Comparison of ENCODE assay signal across 8 mouse cellular contexts in the genomic region with DNA sequence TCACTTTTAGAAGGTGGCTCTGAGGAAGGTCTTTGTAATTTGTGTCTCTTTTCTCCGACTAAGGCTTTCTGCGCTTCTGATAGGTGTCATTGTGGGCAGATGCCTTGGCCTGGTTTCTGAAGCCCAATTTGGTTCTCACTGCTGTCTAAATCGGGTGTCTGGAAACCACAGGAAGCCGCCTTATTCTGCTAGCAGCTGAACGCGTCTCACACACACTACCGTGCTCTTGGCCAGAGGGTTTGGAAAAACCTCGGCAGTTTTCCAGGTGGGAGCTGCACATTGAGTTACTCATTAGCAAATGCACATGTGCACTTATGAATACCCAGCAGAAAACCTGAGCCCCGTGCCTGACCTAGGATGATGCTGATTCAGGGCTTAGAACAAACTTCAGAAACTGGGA. TPM values are rescaled to one million over a fixed set of nuclear protein-coding genes. Genes with fewer than 3 reads are reported as not detected.
DNase-seq lines count a peak whose midpoint lies in the region; ATAC-seq and TF ChIP-seq lines count a peak whose summit lies in the region.

No protein-coding gene starts in this region.

- H3K27me3 ChIP-seq in limb, embryonic 14.5 days (ENCODE audit: control insufficient read depth, insufficient read depth, low read length) = no peaks in the 10 kb centered on the region

- no peaks in the 10 kb centered on the region for H3K9me3 ChIP-seq in limb, embryonic 14.5 days (ENCODE audit: control insufficient read depth, low read length)

- H3K4me3 ChIP-seq in limb, embryonic 14.5 days (replicated peaks; ENCODE audit: low read length) = no peak overlapping the region

- intact Hi-C loops in gastrocnemius, postnatal 14 days (cut with DNase I; ENCODE audit: low total_unique reads) = no loop called here

- H3K27ac ChIP-seq in limb, embryonic 14.5 days (replicated peaks; ENCODE audit: low read depth, low read length) = peak overlapping the region; percentile 71

- no peak overlapping the region for H3K4me2 ChIP-seq in limb, embryonic 14.5 days (replicated peaks; ENCODE audit: low read depth, low read length, severe bottlenecking)

- TF ChIP-seq POLR2A in limb, embryonic 14.5 days (IDR thresholded peaks at IDR 0.05; ENCODE audit: borderline replicate concordance, extremely low read depth, insufficient read depth, insufficient read length) = no peak

- WGBS in limb, embryonic 14.5 days = 42% methylated on average over 9 of the region's 9 CpGs

- H3K36me3 ChIP-seq in limb, embryonic 14.5 days (ENCODE audit: control insufficient read depth, insufficient read depth, low read length) = no peaks in the 10 kb centered on the region

- peak; percentile 41 for ATAC-seq in limb, embryonic 14.5 days (ENCODE audit: low FRiP score, low read depth)

- peak; percentile 25 for DNase-seq in gastrocnemius, postnatal 14 days
- no peak for DNase-seq in gastrocnemius, adult 8-10 months (ENCODE audit: low spot score in 2 of 2)
- DNase-seq in 416B (ENCODE audit: low read depth) (peak; percentile 28), MN1 (ENCODE audit: low spot score) (no peak)
- peak; percentile 27 to 45 for DNase-seq in frontal cortex, postnatal 25 days (ENCODE audit: low spot score in 2 of 2)
- DNase-seq in limb, embryonic 14.5 days (ENCODE audit: low spot score) = peak; percentile 76
- no peak for DNase-seq in c-Kit-positive CD71-positive TER-119-positive erythroid progenitor cells, embryonic 14.5 days (ENCODE audit: low spot score)
- no peak for DNase-seq in cerebellum, adult 8-10 months

- no peak overlapping the region for H3K9ac ChIP-seq in limb, embryonic 14.5 days (ENCODE audit: low read depth, low read length, severe bottlenecking)

- H3K4me1 ChIP-seq in limb, embryonic 14.5 days (ENCODE audit: control insufficient read depth, insufficient read depth, low read length) = peaks cover 36% of the 10 kb centered on the region

RNA-seq across cellular contexts. Expression of gene Xylt1, which starts 52.9 kb away (rescaled TPM):
- total RNA-seq in gastrocnemius, postnatal 14 days (2021) = 1 to 10 TPM; 4.2 to 5.4 TPM
- total RNA-seq in gastrocnemius, adult 8-10 months (2022) = 1 to 10 TPM; 6.1 to 9.9 (median 7.3) TPM
- polyA plus RNA-seq in limb, embryonic 14.5 days (2012; rRNA removed) = 9.9 and 13.0 TPM in 2 replicates
- 4.2 and 4.8 TPM in 2 replicates for polyA plus RNA-seq in limb, embryonic 14.5 days (2014; fragmentation: Nextera tagmentation; extraction: Ambion mirVana)

Comparison
In these comparisons a context has a peak if more than half of its experiments do, and no peak if none do; other contexts are left out.
1. DNase-seq: peak in gastrocnemius, postnatal 14 days (single experiment), 416B (single experiment), frontal cortex, postnatal 25 days (2 of 2) and limb, embryonic 14.5 days (single experiment); none in gastrocnemius, adult 8-10 months (0 of 2), MN1 (single experiment), c-Kit-positive CD71-positive TER-119-positive erythroid progenitor cells, embryonic 14.5 days (single experiment) and cerebellum, adult 8-10 months (single experiment).